Mouse (Mus musculus) heart, postnatal 0 days (tissue): ENCODE measurements at regions not wholly inside any gene's neighbourhood (a gene's known extent, or its start where the extent isn't known, plus 50 kb on each side); places are given as distances from the start of the nearest gene placed in this dataset.

Source experiments
- CTCF ChIP-seq: IDR thresholded peaks from 2 replicates; pipeline ENCODE4 v1.5.1; 2016; ENCODE audit warnings: antibody characterized with exemption, control low read depth, low read depth
- EP300 ChIP-seq: IDR thresholded peaks from 2 replicates; pipeline ENCODE4 v1.6.1; 2016; ENCODE audit warnings: antibody characterized with exemption, low read depth

GRCm38 (mm10) chr7:98778929-98779328 is 56.0 kb upstream of the Wnt11 start:
- TF ChIP-seq CTCF (peak; percentile 91), EP300 (no peak)
